Mouse (Mus musculus) liver, adult (tissue): ENCODE results near the gene Samd13.

Experiments used
- GATA4 ChIP-seq: IDR thresholded peaks from 2 replicates; pipeline ENCODE4 v1.6.1; 2014; ENCODE audit warnings: mild to moderate bottlenecking, low read length; ENCODE audit not compliant: insufficient replicate concordance

The Samd13 gene

GRCm38 (mm10) chr3:146641818-146642427 is 43.5 kb downstream of the Samd13 start:
- TF ChIP-seq GATA4, result no peak

DNA sequence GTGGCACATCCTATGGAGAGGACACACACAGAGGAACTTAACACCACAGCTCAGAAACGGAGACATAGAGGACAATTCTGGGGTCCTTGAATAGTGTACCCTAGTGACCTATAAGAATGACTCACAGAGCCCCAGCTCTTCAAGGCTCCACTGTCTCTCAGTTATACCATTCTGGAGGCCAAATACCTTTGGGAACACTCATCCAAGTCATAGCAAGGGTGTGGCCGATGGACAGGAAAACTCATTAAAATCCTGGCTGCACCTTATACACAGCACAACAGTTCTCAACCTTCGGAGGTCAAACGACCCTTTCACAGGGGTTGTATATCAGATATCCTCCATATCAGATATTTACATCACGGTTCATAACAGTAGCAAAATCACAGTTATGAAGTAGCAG is 52.9 kb downstream of the Samd13 start:
- no peak for TF ChIP-seq GATA4

- TF ChIP-seq GATA4, result no peak
Measured at GRCm38 (mm10) chr3:146628227-146628982, 57.0 kb downstream of the Samd13 start.

- no peak for TF ChIP-seq GATA4
Measured at GRCm38 (mm10) chr3:146625766-146626165, 59.6 kb downstream of the Samd13 start.

- no peak for TF ChIP-seq GATA4
Measured at GRCm38 (mm10) chr3:146621966-146622365, 63.4 kb downstream of the Samd13 start.

GRCm38 (mm10) chr3:146620555-146621249 is 64.7 kb downstream of the Samd13 start:
- no peak for TF ChIP-seq GATA4

DNA sequence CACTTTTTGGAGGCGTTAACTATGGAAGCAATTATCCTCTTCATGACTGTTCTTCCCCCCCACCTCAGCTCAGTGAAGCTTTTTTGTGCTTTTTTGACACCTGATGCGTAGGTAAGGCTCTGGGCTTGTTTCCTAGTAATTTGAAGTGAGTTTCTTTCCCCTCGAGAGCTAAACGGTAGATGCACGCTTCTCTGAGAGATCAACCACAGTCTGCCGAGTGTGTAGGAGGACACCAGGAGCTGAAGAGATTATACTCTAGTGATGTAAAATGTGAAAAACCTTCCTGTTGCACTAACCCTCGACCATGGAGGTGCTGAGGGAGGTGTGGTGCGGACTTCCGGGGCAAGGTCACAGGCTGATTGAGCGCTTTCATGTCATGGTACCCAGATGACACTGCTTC is 65.3 kb downstream of the Samd13 start:
- TF ChIP-seq GATA4, result no peak

DNA sequence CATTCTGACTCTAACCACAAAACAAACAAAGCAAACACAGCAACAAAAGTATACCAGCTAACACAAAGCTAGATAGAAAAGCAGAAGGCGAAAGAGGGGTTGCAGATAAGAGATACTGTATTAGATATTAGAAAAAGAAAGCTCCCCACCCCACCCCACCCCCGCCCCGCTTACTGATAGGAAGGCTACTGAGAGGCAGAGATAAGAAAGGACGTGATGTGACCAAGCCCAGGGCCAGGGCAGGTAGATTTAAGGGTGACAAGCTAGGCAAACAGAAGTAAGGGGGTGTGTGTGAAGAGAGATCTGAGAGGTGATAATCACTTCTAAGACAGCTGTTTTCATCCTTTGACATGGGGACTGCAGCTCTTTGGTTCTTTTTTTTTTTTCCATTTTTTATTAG is 67.0 kb downstream of the Samd13 start:
- TF ChIP-seq GATA4, result no peak

GRCm38 (mm10) chr3:146617946-146618345 is 67.4 kb downstream of the Samd13 start:
- no peak for TF ChIP-seq GATA4

DNA sequence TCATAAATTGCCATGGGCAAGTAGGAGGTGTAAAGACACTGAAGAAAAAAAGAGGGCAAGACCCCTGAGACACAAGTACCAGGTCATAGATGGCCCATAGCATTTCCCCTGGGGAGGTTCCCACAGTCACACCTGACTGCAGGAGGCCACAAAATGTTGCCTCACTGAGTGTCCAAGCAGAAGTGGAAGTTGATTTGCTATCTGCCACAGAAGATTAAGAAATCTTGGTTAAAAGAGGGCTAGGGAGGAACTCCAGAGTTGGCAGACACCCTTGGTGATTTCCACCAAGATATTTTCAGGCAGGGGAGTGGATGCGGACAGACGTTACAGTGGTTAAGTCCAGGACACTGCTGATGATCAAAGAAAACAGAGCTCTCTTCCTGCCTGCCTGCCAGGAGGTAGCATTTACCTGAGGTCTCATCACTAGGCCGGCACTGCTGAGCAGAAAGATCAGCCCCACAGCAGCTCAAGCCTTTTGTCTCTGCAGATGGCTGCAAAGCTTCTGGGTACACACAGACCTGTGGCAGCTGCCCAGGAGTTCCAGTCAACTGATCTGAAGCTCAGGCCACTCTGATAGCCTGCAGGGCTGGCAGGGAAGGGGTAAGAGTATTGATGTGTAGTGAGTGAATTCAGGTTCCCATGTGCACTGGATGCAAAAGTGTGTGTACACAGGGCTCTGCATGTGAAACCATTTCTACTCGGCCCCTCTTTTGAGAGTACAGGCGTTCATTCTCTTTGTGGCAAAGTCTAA is 68.7 kb downstream of the Samd13 start:
- no peak for TF ChIP-seq GATA4

DNA sequence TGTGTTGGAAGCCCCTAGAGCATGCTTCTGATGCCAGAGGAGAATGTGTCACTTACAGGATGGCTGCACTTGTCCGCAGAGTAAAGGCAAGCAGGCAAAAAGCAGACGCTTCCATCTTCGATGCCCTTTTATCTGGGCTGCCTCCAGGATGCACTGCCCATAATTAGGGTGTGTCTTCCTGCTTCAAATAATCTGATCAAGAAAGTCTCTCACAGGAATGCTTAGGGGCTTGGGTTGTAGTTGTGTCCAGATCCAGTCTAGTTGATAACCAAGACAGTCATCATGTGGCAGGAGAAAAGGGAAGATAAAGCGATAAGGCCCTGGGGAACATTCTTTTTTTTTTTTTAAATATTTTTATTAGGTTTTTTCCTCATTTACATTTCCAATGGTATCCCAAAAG is 69.9 kb downstream of the Samd13 start, which contains the start of gene Dnase2b:
Dnase2b (minus strand) TSS at position 101 of the 400 bp plus-strand sequence.
- no peak for TF ChIP-seq GATA4

DNA sequence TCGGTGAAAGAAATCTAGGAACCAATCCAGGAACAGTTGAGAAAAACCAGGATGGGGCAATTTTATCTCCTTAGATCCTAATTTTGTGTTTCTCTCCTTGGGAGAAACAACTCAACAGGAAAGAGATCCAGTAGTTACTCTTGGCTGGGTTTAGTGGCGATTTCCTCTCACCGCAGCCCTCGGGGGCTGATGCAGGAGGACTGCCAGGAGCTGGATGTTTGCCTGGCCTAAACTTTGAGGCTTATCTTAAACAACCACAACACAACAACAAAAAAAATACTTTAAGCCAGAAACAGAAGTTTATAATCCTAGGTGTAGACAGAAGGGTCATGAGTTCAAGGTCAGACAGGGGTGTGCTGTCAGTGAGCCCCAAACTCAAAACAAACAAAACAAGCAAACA is 73.6 kb downstream of the Samd13 start:
- TF ChIP-seq GATA4, result no peak

GRCm38 (mm10) chr3:146611261-146611660 is 74.1 kb downstream of the Samd13 start:
- TF ChIP-seq GATA4, result no peak

GRCm38 (mm10) chr3:146610322-146610721 is 75.1 kb downstream of the Samd13 start:
- TF ChIP-seq GATA4, result no peak

- no peak for TF ChIP-seq GATA4
Measured at GRCm38 (mm10) chr3:146607368-146607767, 78.0 kb downstream of the Samd13 start.

DNA sequence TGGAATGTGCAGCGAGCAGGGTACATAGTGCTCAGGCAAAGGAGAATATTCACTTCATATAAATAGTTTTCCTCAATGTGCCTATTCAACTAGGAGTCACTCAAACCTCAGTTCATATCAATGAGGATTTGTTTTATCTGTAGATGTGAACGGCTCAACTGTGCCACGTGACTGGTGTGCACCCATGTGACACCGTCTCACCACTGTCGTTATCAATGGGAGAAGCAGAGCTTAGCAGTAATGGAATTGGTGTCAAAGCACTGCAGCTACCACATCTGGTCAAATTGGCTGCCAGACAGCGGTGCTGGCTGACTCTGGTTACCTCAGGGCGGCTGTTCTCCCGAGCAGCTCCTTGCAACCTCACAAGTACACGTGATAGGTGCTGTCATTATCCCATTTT is 80.7 kb downstream of the Samd13 start:
- no peak for TF ChIP-seq GATA4

GRCm38 (mm10) chr3:146602531-146602930 is 82.9 kb downstream of the Samd13 start:
- no peak for TF ChIP-seq GATA4
